Mouse (Mus musculus) midbrain, embryonic 15.5 days (tissue): ENCODE measurements around the gene Thsd1. TPM values are rescaled to one million over a fixed set of nuclear protein-coding genes. Genes with fewer than 3 reads are reported as not detected.

ENCODE experiments used
- ATAC-seq: fragments of 200-750 bp; cut with Nextera tagmentation; replicated peaks from 2 replicates; pipeline ENCODE4 v1.8.0; 2017; ENCODE audit warnings: moderate TSS enrichment
- H3K27ac ChIP-seq: fragments of 300-500 bp; sonication (generic); 2 replicates; pipeline ENCODE4 v1.5.1; 2015; ENCODE audit warnings: mild to moderate bottlenecking, inconsistent platforms
- H3K27me3 ChIP-seq: fragments of 300-500 bp; sonication (generic); replicated peaks from 2 replicates; pipeline ENCODE4 v1.6.1; 2015; ENCODE audit warnings: inconsistent platforms
- H3K36me3 ChIP-seq: fragments of 300-500 bp; sonication (generic); replicated peaks from 2 replicates; pipeline ENCODE4 v1.6.1; 2015; ENCODE audit warnings: inconsistent platforms
- H3K4me1 ChIP-seq: fragments of 300-500 bp; sonication (generic); 2 replicates; pipeline ENCODE4 v1.6.1; 2015; ENCODE audit warnings: inconsistent platforms
- H3K4me2 ChIP-seq: fragments of 300-500 bp; sonication (generic); 2 replicates; pipeline ENCODE4 v1.6.1; 2015; ENCODE audit warnings: inconsistent platforms, mild to moderate bottlenecking, moderate library complexity
- H3K4me3 ChIP-seq: fragments of 300-500 bp; sonication (generic); 2 replicates; pipeline ENCODE4 v1.5.1; 2015; ENCODE audit warnings: mild to moderate bottlenecking, inconsistent platforms
- H3K9ac ChIP-seq: fragments of 300-500 bp; sonication (generic); 2 replicates; pipeline ENCODE4 v1.6.1; 2015; ENCODE audit warnings: mild to moderate bottlenecking, inconsistent platforms
- H3K9me3 ChIP-seq: fragments of 300-500 bp; sonication (generic); 2 replicates; pipeline ENCODE4 v1.6.1; 2016; ENCODE audit warnings: inconsistent platforms
- WGBS: fragments of 180-500 bp; shearing (Covaris S2); methylation state at CpG from one replicate; pipeline ENCODE4 v1.1.7; 2015; ENCODE audit warnings: mixed read lengths; 5-methylcytosine and 5-hydroxymethylcytosine counted together
- polyA plus RNA-seq: library from polyadenylated mRNA; unstranded; fragments of >200 nt; fragmentation: Nextera tagmentation; extraction: Ambion mirVana; gene quantifications from 2 replicates; pipeline ENCODE4 v1.2.1, GENCODE M21; 2015

The Thsd1 gene
- polyA plus RNA-seq, 1 experiment from 2014 or later, result 7.6 TPM

DNA sequence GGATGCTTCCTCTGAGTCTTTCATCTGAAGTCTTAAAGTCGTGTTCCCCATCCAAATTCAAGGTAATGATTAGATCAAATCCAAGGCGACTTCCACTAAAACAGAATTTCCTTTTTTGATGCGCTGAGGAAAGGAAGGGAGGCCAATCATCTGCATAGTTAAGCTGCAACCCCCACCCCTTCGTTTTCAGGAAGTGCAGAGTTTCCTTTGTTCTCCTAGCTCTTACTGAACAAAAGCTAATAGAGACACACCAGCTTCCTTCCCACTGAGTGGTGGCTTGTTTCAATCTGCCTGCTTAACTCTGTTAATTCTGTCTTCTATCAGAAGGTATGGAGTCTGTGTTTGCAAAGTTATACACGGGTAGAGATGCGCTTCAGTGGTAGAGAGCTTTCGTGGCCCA, 1.5 kb downstream of the Thsd1 start:
- Histone ChIP-seq H3K4me3 (no peak overlapping the region), H3K27me3 (peaks cover 22% of the 10 kb centered on the region), H3K36me3 (no peaks in the 10 kb centered on the region), H3K4me2 (no peak overlapping the region), H3K9ac (no peak overlapping the region), H3K27ac (no peak overlapping the region), H3K4me1 (peaks cover 9% of the 10 kb centered on the region), H3K9me3 (no peaks in the 10 kb centered on the region)
- WGBS, result 28% methylated on average over 7 of the region's 7 CpGs
- ATAC-seq, result no peak

DNA sequence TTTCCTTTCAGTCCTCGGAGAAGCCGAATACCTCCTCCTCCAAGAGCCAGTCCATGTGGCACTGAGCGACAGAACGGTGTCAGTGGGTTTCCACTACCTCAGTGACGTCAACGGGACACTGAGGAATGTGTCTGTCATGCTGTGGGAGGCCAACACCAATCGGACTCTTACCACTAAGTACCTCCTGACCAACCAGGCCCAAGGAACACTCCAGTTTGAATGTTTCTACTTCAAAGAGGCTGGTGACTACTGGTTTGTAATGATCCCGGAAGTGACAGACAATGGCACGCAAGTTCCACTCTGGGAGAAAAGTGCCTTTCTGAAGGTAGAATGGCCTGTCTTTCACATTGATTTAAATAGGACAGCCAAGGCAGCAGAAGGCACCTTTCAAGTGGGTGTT, 15.9 kb downstream of the Thsd1 start:
- Histone ChIP-seq H3K9me3 (no peaks in the 10 kb centered on the region), H3K36me3 (no peaks in the 10 kb centered on the region), H3K4me2 (no peak overlapping the region), H3K27ac (no peak overlapping the region), H3K4me1 (no peaks in the 10 kb centered on the region), H3K4me3 (no peak overlapping the region), H3K9ac (no peak overlapping the region), H3K27me3 (no peaks in the 10 kb centered on the region)
- 84% methylated on average over 9 of the region's 9 CpGs for WGBS
- ATAC-seq, result no peak

DNA sequence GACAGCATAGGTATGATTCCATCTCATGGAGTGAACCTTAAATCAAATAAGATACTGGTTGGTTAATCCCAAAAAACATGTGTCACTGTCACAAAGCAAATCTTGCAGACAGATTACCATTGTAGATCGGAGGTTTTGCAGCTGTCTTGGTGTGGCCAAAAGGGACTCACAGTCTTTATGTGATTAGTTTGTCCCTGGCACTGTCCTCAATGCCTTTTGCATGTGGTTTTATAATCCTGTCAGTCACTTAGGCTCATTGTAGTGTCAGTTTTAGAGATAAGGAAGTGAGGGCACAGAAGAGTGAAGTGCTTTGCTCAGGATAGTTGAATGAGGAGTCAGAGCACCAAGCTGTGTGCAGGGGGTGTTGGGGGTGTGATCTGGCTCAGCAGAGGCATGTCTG, 18.6 kb downstream of the Thsd1 start:
- Histone ChIP-seq H3K9me3 (no peaks in the 10 kb centered on the region), H3K36me3 (no peaks in the 10 kb centered on the region), H3K9ac (no peak overlapping the region), H3K4me1 (no peaks in the 10 kb centered on the region), H3K27ac (no peak overlapping the region), H3K4me2 (no peak overlapping the region), H3K4me3 (no peak overlapping the region), H3K27me3 (no peaks in the 10 kb centered on the region)
- WGBS, result 62% methylated on average over 1 of the region's 1 CpGs
- no peak for ATAC-seq

DNA sequence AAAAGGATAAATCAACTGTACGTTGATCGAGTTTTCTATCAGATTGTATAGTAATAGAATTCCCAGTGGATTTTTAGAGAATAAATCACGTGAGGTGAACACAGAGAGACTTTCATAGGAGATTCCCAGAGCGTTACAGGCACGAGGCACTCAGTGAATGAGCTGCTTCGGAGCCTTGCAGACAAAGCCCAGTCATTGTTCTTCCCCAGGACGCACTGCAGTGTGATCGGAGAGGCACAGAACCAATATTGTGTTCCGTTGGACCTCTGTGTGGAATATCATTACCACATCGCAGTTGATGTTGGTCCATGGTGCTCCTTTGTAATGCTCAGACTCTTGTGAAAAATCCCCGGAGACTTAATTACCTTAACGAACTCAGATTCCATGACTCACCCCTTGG, 20.8 kb downstream of the Thsd1 start:
- H3K9me3 ChIP-seq, result no peaks in the 10 kb centered on the region
- no peaks in the 10 kb centered on the region for H3K27me3 ChIP-seq
- no peak for ATAC-seq
- H3K27ac ChIP-seq, result no peak overlapping the region
- no peak overlapping the region for H3K4me3 ChIP-seq
- 72% methylated on average over 12 of the region's 12 CpGs for WGBS
- H3K9ac ChIP-seq, result no peak overlapping the region
- H3K36me3 ChIP-seq, result no peaks in the 10 kb centered on the region
- no peaks in the 10 kb centered on the region for H3K4me1 ChIP-seq
- H3K4me2 ChIP-seq, result no peak overlapping the region

DNA sequence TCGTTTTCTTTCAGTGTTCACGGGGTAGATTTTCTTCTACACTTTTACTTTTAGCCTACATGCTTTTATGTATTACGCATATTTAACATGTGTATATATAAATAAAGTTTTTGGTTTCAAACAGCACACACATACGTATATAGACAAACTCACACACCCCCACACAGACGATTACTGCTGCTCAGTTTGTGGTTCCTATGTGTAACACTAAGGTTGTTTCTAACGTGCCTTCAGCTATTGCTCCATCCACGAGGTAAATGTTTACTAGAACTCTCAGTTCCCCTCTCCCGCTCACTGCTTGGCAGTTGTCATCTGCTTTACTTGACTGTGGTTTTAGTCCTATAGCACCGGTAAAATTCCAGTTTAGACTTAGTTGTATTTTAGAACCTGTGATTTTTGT, 22.0 kb downstream of the Thsd1 start:
- Histone ChIP-seq H3K27ac (no peak overlapping the region), H3K4me1 (no peaks in the 10 kb centered on the region), H3K36me3 (no peaks in the 10 kb centered on the region), H3K27me3 (no peaks in the 10 kb centered on the region), H3K9me3 (no peaks in the 10 kb centered on the region), H3K4me2 (no peak overlapping the region), H3K4me3 (no peak overlapping the region), H3K9ac (no peak overlapping the region)
- 87% methylated on average over 9 of the region's 9 CpGs for WGBS
- no peak for ATAC-seq

DNA sequence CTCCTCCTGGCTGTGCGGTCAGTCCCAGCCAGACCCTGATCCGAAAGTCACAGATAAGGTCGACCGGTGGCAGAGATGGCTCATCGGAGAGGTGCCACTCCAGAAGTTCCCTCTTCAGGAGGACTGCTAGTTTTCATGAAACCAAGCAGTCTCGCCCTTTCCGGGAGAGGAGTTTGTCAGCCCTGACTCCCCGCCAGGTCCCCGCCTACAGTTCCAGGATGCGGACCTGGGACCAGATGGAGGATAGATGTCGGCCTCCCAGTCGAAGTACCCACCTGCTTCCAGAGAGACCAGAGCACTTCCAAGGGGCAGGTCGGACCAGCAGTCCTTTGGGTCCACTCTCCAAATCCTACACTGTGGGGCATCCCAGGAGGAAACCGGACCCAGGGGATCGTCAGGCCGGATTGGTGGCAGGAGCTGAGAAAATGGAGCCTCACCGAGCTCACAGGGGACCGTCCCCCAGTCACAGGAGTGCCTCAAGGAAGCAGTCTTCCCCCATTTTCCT, 31.9 kb downstream of the Thsd1 start:
- Histone ChIP-seq H3K27me3 (no peaks in the 10 kb centered on the region), H3K4me2 (no peak overlapping the region), H3K4me3 (no peak overlapping the region), H3K36me3 (no peaks in the 10 kb centered on the region), H3K9me3 (no peaks in the 10 kb centered on the region), H3K9ac (no peak overlapping the region), H3K4me1 (no peaks in the 10 kb centered on the region), H3K27ac (no peak overlapping the region)
- 81% methylated on average over 18 of the region's 18 CpGs for WGBS
- no peak for ATAC-seq

DNA sequence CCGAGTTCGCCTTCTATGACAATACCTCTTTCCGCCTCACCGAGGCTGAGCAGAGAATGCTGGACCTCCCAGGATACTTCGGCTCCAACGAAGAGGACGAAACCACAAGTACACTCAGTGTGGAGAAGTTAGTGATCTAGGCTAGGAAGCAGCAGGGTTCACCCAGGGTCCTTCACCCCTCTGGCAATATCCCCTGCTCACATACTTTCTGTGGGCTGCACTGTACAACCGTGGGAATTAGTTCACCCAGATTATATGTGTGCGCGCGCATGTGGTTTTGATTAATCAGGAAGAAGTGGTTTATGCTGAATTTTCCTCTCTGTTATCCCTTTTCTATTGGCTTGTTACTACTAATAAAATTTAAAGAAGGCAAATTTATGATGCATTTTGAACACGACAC, 32.4 kb downstream of the Thsd1 start:
- H3K4me2 ChIP-seq, result no peak overlapping the region
- no peak overlapping the region for H3K4me3 ChIP-seq
- no peak for ATAC-seq
- H3K9me3 ChIP-seq, result no peaks in the 10 kb centered on the region
- no peak overlapping the region for H3K9ac ChIP-seq
- H3K27ac ChIP-seq, result no peak overlapping the region
- no peaks in the 10 kb centered on the region for H3K4me1 ChIP-seq
- 67% methylated on average over 12 of the region's 12 CpGs for WGBS
- H3K27me3 ChIP-seq, result no peaks in the 10 kb centered on the region
- H3K36me3 ChIP-seq, result no peaks in the 10 kb centered on the region

DNA sequence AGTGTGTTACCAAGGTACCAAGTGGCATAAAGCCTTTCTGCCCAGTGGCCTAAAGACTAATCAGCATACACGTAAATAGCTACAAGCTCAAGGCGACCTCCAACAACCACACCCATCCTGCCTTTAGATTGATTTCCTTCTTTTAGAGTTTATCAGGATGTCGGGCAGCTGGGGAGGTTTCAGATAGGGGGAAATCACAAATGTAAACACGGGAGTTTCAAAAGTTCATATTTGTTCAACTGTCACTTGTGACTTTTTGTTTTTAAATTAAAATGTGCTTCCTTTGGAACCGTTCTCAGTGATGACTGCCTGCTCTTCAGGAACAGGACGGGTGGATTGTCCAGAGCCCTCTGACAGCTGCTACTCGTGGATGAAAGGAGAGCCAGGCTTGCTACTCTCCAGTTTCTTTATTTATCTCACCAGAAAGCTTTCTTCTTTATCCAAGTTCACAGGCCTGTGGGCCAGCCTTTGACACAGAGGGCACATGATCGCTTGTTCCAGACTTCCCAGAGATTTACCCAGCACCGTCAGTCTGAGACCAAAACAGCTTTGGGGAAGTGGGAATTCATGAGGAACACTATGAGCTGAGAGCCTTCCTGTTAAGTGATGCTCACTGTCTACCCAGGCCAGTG, 33.1 kb downstream of the Thsd1 start:
- Histone ChIP-seq H3K36me3 (no peaks in the 10 kb centered on the region), H3K27ac (no peak overlapping the region), H3K4me2 (no peak overlapping the region), H3K4me1 (no peaks in the 10 kb centered on the region), H3K9ac (no peak overlapping the region), H3K9me3 (no peaks in the 10 kb centered on the region), H3K27me3 (no peaks in the 10 kb centered on the region), H3K4me3 (no peak overlapping the region)
- ATAC-seq, result no peak
- 51% methylated on average over 9 of the region's 9 CpGs for WGBS

DNA sequence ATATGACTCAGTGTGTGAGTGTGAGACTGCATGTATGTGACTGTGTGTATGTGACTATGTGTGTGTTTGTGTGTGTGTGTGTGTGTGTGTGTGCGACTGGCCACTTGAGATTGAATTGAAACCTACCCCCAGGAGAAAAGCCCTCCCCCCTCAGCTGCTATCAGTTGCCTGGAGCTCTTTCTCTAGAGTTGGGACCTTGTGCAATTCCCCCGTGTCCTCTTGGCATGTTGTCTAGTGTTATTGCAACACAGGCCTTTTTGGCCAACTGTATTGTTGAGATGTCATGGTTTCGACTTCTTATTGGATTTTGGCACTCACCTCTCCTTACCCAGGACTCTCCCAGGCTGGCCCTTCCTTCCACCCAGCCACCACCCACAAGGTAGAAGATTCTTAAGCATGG, 35.2 kb downstream of the Thsd1 start:
- Histone ChIP-seq H3K9ac (no peak overlapping the region), H3K4me1 (no peaks in the 10 kb centered on the region), H3K27me3 (no peaks in the 10 kb centered on the region), H3K36me3 (no peaks in the 10 kb centered on the region), H3K27ac (no peak overlapping the region), H3K4me2 (no peak overlapping the region), H3K4me3 (no peak overlapping the region), H3K9me3 (no peaks in the 10 kb centered on the region)
- WGBS, result 85% methylated on average over 3 of the region's 3 CpGs
- ATAC-seq, result no peak

DNA sequence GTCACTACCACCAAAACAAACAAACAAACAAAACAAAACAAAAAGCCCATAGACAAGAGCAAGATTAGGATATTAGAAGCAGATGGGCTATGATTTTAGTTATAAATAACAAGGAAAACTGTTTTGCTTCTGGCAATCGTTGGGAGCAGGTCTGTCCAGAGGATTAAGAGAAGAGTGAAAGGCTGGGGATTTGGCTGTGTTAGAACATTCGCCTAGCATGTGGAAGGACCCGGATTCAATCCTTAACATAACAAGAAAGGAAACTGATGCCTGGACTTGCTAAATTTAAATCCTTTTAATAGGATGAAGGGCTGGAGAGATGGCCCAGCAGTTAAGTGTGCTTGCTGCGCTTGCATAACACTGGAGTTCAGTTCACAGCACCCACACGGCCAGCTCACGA, 37.2 kb downstream of the Thsd1 start:
- no peak for ATAC-seq
- Histone ChIP-seq H3K4me2 (no peak overlapping the region), H3K4me1 (no peaks in the 10 kb centered on the region), H3K4me3 (no peak overlapping the region), H3K27me3 (no peaks in the 10 kb centered on the region), H3K9ac (no peak overlapping the region), H3K27ac (no peak overlapping the region), H3K9me3 (no peaks in the 10 kb centered on the region), H3K36me3 (no peaks in the 10 kb centered on the region)
- 72% methylated on average over 6 of the region's 6 CpGs for WGBS

DNA sequence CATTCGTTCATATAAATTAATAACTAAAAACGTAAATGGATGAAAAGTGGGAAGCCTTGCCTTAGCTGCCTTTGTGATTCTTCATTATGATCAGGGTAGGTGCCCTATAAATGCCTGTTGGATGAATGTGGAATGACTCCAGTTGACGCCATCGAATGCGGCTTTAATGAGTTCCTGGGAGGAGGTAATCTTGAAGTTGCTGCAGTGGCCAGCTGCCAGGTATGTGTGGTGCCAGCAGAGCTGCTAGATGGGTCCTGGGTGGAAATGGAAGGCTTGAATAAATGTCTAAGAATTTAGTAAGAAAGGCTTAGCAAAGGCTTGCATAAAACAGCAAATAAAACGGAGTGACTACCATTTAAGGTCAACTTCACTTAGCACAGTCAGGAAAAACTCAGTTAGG, 37.7 kb downstream of the Thsd1 start:
- no peaks in the 10 kb centered on the region for H3K36me3 ChIP-seq
- no peaks in the 10 kb centered on the region for H3K27me3 ChIP-seq

DNA sequence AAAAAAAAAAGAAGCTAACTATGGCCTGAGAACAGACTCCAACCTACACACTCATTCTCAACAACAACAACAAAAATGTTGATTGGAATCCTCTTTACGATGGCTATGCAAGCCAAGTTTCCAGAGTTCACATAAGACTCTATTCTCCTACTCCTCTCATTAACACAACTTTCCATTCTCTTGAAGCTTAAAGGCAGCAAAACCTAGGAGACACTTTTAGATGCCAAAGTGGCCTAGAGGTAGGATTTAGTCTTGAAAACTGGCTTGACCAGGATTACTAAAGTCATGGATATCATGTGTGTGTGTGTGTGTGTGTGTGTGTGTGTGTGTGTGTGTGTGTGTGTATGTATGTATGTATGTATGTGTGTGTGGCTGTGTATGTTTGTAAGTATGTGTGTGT, 38.1 kb downstream of the Thsd1 start:
- 95% methylated on average over 1 of the region's 1 CpGs for WGBS
- no peak overlapping the region for H3K4me2 ChIP-seq

More for the DNA sequence above, 37.7 kb downstream of the Thsd1 start:
- no peak for ATAC-seq
- H3K4me3 ChIP-seq, result no peak overlapping the region
- no peaks in the 10 kb centered on the region for H3K9me3 ChIP-seq
- no peaks in the 10 kb centered on the region for H3K4me1 ChIP-seq
- H3K27ac ChIP-seq, result no peak overlapping the region
- H3K9ac ChIP-seq, result no peak overlapping the region
- 87% methylated on average over 6 of the region's 6 CpGs for WGBS
- no peak overlapping the region for H3K4me2 ChIP-seq

DNA sequence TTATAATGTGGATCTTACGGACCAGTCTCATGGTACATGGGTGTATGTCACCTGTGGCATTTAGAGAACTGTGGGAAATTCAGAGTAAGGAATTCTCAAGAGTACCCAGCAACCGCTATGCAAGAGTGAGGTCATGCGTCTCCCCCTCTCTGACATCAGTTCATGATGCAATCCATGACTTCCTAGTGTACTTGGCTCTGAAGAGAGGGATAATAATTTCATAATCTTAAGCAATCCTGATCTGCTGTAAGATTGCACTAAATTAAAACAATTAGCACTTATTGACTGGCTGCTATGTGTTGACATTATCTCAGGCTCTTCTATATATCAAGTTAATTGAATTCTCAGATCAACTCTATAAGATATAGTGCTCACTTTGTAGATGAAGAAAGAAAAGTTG, 39.7 kb downstream of the Thsd1 start:
- no peak overlapping the region for H3K4me3 ChIP-seq
- H3K36me3 ChIP-seq, result no peaks in the 10 kb centered on the region
- no peak overlapping the region for H3K4me2 ChIP-seq
- no peaks in the 10 kb centered on the region for H3K4me1 ChIP-seq
- no peak for ATAC-seq
- no peak overlapping the region for H3K27ac ChIP-seq
- H3K9ac ChIP-seq, result no peak overlapping the region
- 94% methylated on average over 3 of the region's 3 CpGs for WGBS
- no peaks in the 10 kb centered on the region for H3K9me3 ChIP-seq
- no peaks in the 10 kb centered on the region for H3K27me3 ChIP-seq

More for the DNA sequence above, 38.1 kb downstream of the Thsd1 start:
- H3K4me3 ChIP-seq, result no peak overlapping the region
- ATAC-seq, result no peak
- no peaks in the 10 kb centered on the region for H3K27me3 ChIP-seq
- H3K9ac ChIP-seq, result no peak overlapping the region
- H3K9me3 ChIP-seq, result no peaks in the 10 kb centered on the region
- no peak overlapping the region for H3K27ac ChIP-seq
- H3K4me1 ChIP-seq, result no peaks in the 10 kb centered on the region
- H3K36me3 ChIP-seq, result no peaks in the 10 kb centered on the region
